Mouse (Mus musculus) duodenum, adult 2 months (tissue): ENCODE data around the gene Srr. TPM values are rescaled to one million over a fixed set of nuclear protein-coding genes. Genes with fewer than 3 reads are reported as not detected.

Source experiments
- polyA plus RNA-seq: library from polyadenylated mRNA; depleted of rRNA; stranded (reverse); fragments of >200 nt; gene quantifications from 2 replicates; pipeline ENCODE4 v1.2.3, GENCODE M21; 2012; ENCODE audit warnings: low replicate concordance; rRNA removed

Srr gene
- 3.0 and 4.3 TPM in 2 replicates for polyA plus RNA-seq

GRCm38 (mm10) chr11:74925577-74926387 lies at the start of gene Srr, which contains the start of gene Smg6:
Gene Srr (minus strand): TSS chr11:74925948.
Gene Smg6 (plus strand): TSS chr11:74925823.

GRCm38 (mm10) chr11:74897678-74898516 lies 27.9 kb downstream of the Srr start, which contains the start of gene Tsr1:
Gene Tsr1 (plus strand): TSS chr11:74898071.

GRCm38 (mm10) chr11:74896901-74897677 lies 28.7 kb downstream of the Srr start, which contains the start of gene Sgsm2:
Gene Sgsm2 (minus strand): TSS chr11:74897060.

Other genes starting within 250 kb of the Srr start
- 4.3 and 4.7 TPM in 2 replicates for gene Pafah1b1, start 201.3 kb downstream of the Srr start, polyA plus RNA-seq
- gene Mettl16, start 155.1 kb downstream of the Srr start, polyA plus RNA-seq, result 0.91 and 2.6 TPM in 2 replicates
- gene Mnt, start 95.0 kb downstream of the Srr start, polyA plus RNA-seq, result 18.3 and 20.0 TPM in 2 replicates
- 8.1 and 11.6 TPM in 2 replicates for gene Sgsm2, start 28.9 kb downstream of the Srr start, polyA plus RNA-seq
- 1.8 and 2.4 TPM in 2 replicates for gene Tsr1, start 27.9 kb downstream of the Srr start, polyA plus RNA-seq
- gene Smg6, start 125 bp downstream of the Srr start, polyA plus RNA-seq, result 11.0 and 21.0 TPM in 2 replicates
- gene Hic1, start 243.6 kb upstream of the Srr start, polyA plus RNA-seq, result 20.4 and 35.3 TPM in 2 replicates